Mouse (Mus musculus) forelimb bud, embryonic 11.5 days (tissue): Measurements from ENCODE around the gene Gm597.

Experiments used
- DNase-seq: peaks from one replicate; pipeline ENCODE4 v3.0.0-alpha.2; 2012; ENCODE audit warnings: low read depth, low spot score

Gene Gm597

GRCm38 (mm10) chr1:28780152-28780551 lies at the start of gene Gm597:
TSS of gene Gm597 (minus strand) at chr1:28780252.
- no peak for DNase-seq

GRCm38 (mm10) chr1:28807689-28808088 lies 27.6 kb upstream of the Gm597 start:
- DNase-seq = no peak

GRCm38 (mm10) chr1:28806618-28807017 lies 26.6 kb upstream of the Gm597 start:
- DNase-seq = no peak

GRCm38 (mm10) chr1:28800881-28801280 lies 20.8 kb upstream of the Gm597 start:
- no peak for DNase-seq
